Mouse (Mus musculus) heart, embryonic 13.5 days (tissue): Measurements from ENCODE around the gene Slc28a1. TPM values are rescaled to one million over a fixed set of nuclear protein-coding genes. Genes with fewer than 3 reads are reported as not detected.
"Not testable (repeated sequence)": the region's sequence is repeated elsewhere in the genome, so short reads cannot be mapped to it uniquely, and the experiment has no call there.

Experiments used
- ATAC-seq: fragments of 200-750 bp; cut with Nextera tagmentation; 2 replicates; pipeline ENCODE4 v1.8.0; 2017; ENCODE audit warnings: moderate TSS enrichment; ENCODE audit not compliant: insufficient number of reproducible peaks, low FRiP score, low TSS enrichment; ENCODE audit errors: extremely low read depth
- H3K27ac ChIP-seq: fragments of 300-500 bp; sonication (generic); replicated peaks from 2 replicates; pipeline ENCODE4 v1.5.1; 2015; ENCODE audit warnings: moderate library complexity, mild to moderate bottlenecking, inconsistent platforms
- H3K27me3 ChIP-seq: fragments of 300-500 bp; sonication (generic); replicated peaks from 2 replicates; pipeline ENCODE4 v1.6.1; 2015; ENCODE audit warnings: mild to moderate bottlenecking, inconsistent platforms
- H3K36me3 ChIP-seq: fragments of 300-500 bp; sonication (generic); 2 replicates; pipeline ENCODE4 v1.6.1; 2015; ENCODE audit warnings: mild to moderate bottlenecking, inconsistent platforms
- H3K4me1 ChIP-seq: fragments of 300-500 bp; sonication (generic); 2 replicates; pipeline ENCODE4 v1.6.1; 2015; ENCODE audit warnings: inconsistent platforms
- H3K4me2 ChIP-seq: fragments of 300-500 bp; sonication (generic); 2 replicates; pipeline ENCODE4 v1.6.1; 2015; ENCODE audit warnings: inconsistent platforms, mild to moderate bottlenecking, moderate library complexity
- H3K4me3 ChIP-seq: fragments of 300-500 bp; sonication (generic); 2 replicates; pipeline ENCODE4 v1.5.1; 2015; ENCODE audit warnings: moderate library complexity, mild to moderate bottlenecking, inconsistent platforms
- H3K9ac ChIP-seq: fragments of 300-500 bp; sonication (generic); 2 replicates; pipeline ENCODE4 v1.6.1; 2015; ENCODE audit warnings: inconsistent platforms, mild to moderate bottlenecking, moderate library complexity
- H3K9me3 ChIP-seq: fragments of 300-500 bp; sonication (generic); 2 replicates; pipeline ENCODE4 v1.6.1; 2016; ENCODE audit warnings: inconsistent platforms
- WGBS: fragments of 180-500 bp; shearing (Covaris S2); methylation state at CpG from one replicate; pipeline ENCODE4 v1.1.7; 2015; ENCODE audit warnings: mixed read lengths; 5-methylcytosine and 5-hydroxymethylcytosine counted together
- polyA plus RNA-seq: library from polyadenylated mRNA; unstranded; fragments of >200 nt; fragmentation: Nextera tagmentation; extraction: Ambion mirVana; gene quantifications from 2 replicates; pipeline ENCODE4 v1.2.1, GENCODE M21; 2015

The Slc28a1 gene
- polyA plus RNA-seq, 1 experiment from 2014 or later, result 0.05 TPM

GRCm38 (mm10) chr7:81125215-81126175 is 10.9 kb downstream of the Slc28a1 start:
- no peaks in the 10 kb centered on the region for H3K9me3 ChIP-seq

DNA sequence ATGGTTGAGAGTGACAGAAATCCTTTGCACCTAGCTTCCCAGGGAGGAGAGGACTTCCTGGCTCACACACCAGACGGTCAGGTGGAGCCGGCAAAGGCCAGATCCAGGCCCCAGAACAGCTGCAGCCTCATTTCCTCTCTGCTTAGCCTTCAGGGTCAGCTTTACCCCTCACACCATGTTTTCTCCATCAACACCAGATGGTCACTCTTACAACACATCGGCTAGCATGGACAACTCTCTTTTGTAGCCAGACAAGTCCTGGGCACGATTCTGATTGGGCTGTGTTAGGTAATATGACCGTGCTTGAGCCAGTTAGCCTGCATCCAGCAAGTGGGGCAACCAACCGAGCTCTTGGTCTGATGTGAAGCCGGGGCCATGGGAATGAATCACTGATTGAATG is 17.3 kb downstream of the Slc28a1 start:
- Histone ChIP-seq H3K27ac (peak overlapping the region; percentile 84; the same call in 1 of the 2 replicates), H3K27me3 (no peaks in the 10 kb centered on the region), H3K9ac (no peak overlapping the region), H3K4me3 (no peak overlapping the region), H3K4me2 (no peak overlapping the region), H3K9me3 (no peaks in the 10 kb centered on the region), H3K36me3 (no peaks in the 10 kb centered on the region), H3K4me1 (peaks cover 52% of the 10 kb centered on the region)
- WGBS, result 74% methylated on average over 7 of the region's 7 CpGs
- no peak for ATAC-seq

More at GRCm38 (mm10) chr7:81125215-81126175, 10.9 kb downstream of the Slc28a1 start:
- no peak for ATAC-seq
- 68% methylated on average over 10 of the region's 10 CpGs for WGBS
- no peak overlapping the region for H3K27ac ChIP-seq
- H3K4me2 ChIP-seq, result peak overlapping the region; percentile 31; the same call in 1 of the 2 replicates
- peaks cover 23% of the 10 kb centered on the region for H3K4me1 ChIP-seq
- no peak overlapping the region for H3K9ac ChIP-seq
- H3K36me3 ChIP-seq, result no peaks in the 10 kb centered on the region
- no peaks in the 10 kb centered on the region for H3K27me3 ChIP-seq
- no peak overlapping the region for H3K4me3 ChIP-seq

DNA sequence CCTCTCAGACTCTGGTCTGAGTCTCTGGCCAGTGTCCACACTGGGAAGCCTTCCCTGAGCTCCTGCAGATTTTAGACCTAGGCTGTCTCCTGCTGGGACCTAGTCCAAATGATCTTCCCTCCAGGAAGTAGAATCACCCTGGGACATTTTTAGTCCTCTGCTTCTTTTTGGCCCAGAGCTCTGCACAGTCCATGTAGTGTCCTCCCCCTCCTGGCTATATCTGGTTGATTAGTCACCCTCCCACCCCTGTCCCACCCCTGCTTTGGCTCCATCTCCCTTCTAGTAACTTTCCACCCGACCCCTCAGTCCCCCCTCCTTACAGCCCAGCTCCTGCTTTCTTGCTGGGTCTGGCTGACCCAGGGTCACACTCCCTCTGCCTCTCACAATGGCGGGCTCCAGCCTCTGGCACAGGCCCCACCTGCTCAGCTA is 18.3 kb downstream of the Slc28a1 start:
- H3K4me1 ChIP-seq, result peaks cover 52% of the 10 kb centered on the region

DNA sequence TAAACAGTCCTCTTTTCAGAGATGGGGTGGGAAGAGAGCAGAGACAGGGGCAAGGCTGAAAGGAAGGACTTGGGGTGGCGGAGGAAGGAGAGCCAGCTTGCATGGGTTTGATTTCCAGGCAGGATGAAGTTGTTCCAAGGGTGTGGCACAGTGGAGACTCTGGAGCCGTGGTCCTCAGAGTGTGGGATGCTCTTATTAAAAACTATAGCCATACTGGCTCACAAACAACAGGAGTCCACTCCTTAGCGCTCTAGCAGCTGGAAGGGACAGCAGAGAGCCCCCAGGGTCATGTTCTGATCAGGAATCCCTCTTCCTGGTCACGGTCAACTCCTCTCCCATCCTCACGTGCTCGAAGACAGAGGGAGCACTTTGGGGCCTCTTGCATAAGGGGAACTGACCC is 18.8 kb downstream of the Slc28a1 start:
- H3K4me1 ChIP-seq, result peaks cover 52% of the 10 kb centered on the region
- H3K4me3 ChIP-seq, result no peak overlapping the region
- H3K27ac ChIP-seq, result peak overlapping the region; percentile 84
- 71% methylated on average over 6 of the region's 6 CpGs for WGBS
- ATAC-seq, result no peak
- no peaks in the 10 kb centered on the region for H3K36me3 ChIP-seq
- no peaks in the 10 kb centered on the region for H3K9me3 ChIP-seq
- peak overlapping the region; percentile 37; the same call in 1 of the 2 replicates for H3K9ac ChIP-seq
- no peaks in the 10 kb centered on the region for H3K27me3 ChIP-seq
- H3K4me2 ChIP-seq, result no peak overlapping the region

More for the DNA sequence above, 18.3 kb downstream of the Slc28a1 start:
- no peaks in the 10 kb centered on the region for H3K9me3 ChIP-seq
- no peak overlapping the region for H3K4me3 ChIP-seq
- 18% methylated on average over 2 of the region's 2 CpGs for WGBS
- H3K27me3 ChIP-seq, result no peaks in the 10 kb centered on the region
- H3K4me2 ChIP-seq, result no peak overlapping the region
- ATAC-seq, result peak; percentile 27; the same call in 1 of the 2 replicates
- H3K36me3 ChIP-seq, result no peaks in the 10 kb centered on the region
- H3K9ac ChIP-seq, result peak overlapping the region; percentile 37; the same call in 1 of the 2 replicates
- H3K27ac ChIP-seq, result peak overlapping the region; percentile 84

DNA sequence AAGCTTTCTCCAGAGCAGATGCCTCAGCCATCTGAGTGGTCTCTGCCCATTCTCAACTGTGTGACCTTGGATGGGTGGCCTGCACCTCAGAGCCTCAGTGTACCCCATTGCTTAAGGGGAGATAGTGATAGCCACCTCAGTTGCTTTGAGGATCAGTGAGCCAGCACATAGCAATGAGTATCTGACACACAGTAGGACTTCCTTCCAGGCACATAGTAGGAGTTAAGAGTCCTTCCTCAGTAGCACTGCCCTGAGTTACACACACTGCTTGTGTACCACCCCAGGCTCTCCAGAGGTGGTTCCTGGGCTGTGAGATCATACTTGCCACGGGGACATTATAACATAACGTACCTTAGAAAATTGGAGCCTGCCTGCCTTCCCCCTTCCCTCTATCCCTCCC is 19.3 kb downstream of the Slc28a1 start:
- Histone ChIP-seq H3K27me3 (no peaks in the 10 kb centered on the region), H3K4me2 (peak overlapping the region; percentile 55; the same call in 1 of the 2 replicates), H3K27ac (peak overlapping the region; percentile 84), H3K36me3 (no peaks in the 10 kb centered on the region), H3K4me1 (peaks cover 52% of the 10 kb centered on the region), H3K9ac (peak overlapping the region; percentile 59; the same call in 1 of the 2 replicates), H3K9me3 (no peaks in the 10 kb centered on the region), H3K4me3 (no peak overlapping the region)
- WGBS, result 62% methylated on average over 2 of the region's 2 CpGs
- no peak for ATAC-seq

DNA sequence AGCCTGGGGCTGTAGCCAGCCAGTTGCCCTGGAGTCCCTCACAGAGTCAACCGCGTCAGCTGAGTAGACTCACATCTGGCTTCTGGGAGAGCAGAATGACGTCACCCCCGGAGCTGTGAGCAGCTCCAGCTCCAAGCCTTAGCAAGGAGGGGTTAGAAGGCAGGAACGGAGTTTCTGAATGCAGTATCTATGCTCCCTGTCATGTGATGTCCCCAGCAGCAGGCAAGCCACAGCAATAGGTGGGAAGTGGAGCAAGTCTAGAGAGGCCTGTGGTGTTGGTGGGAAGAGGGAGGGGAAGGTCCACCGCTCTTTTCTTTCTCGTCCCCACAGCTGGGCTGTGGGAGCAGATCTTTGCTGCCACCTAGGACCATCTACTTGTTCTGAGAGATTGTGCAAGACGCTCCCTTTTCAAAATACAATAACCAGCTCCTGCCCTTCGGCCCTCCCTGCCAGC is 20.0 kb downstream of the Slc28a1 start:
- H3K9me3 ChIP-seq, result no peaks in the 10 kb centered on the region
- peak overlapping the region; percentile 84 for H3K27ac ChIP-seq
- peak overlapping the region; percentile 17; the same call in 1 of the 2 replicates for H3K4me3 ChIP-seq
- H3K36me3 ChIP-seq, result no peaks in the 10 kb centered on the region
- WGBS, result 8% methylated on average over 9 of the region's 9 CpGs
- H3K4me1 ChIP-seq, result peaks cover 48% of the 10 kb centered on the region
- ATAC-seq, result peak; percentile 72
- peak overlapping the region; percentile 59 for H3K9ac ChIP-seq
- H3K4me2 ChIP-seq, result peak overlapping the region; percentile 55
- H3K27me3 ChIP-seq, result no peaks in the 10 kb centered on the region

DNA sequence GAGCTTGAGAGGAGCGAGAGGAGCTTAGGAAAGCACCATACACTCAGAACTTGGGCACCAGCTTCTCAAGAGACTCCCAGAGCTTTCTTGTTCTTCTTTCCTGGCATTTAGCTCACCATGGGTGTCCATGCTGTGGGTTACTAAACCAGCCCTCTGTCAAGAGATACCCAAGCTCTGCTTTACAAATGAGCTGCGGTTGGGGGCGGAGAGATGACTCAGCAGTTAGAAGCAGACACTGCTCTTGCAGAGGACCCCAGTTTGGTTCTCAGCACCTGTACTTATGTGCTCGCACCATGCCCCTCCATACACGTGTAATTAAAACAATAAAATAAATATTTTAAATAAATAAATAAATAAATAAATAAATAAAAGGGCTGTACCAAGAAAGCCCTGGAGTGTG is 22.7 kb downstream of the Slc28a1 start:
- 85% methylated on average over 5 of the region's 5 CpGs for WGBS
- Histone ChIP-seq H3K4me1 (peaks cover 36% of the 10 kb centered on the region), H3K4me2 (no peak overlapping the region), H3K9me3 (no peaks in the 10 kb centered on the region), H3K4me3 (no peak overlapping the region), H3K36me3 (no peaks in the 10 kb centered on the region), H3K27ac (0 out of 2 replicates have a peak overlapping the region, but pooled peaks have one; percentile 6), H3K9ac (no peak overlapping the region), H3K27me3 (no peaks in the 10 kb centered on the region)
- ATAC-seq, result no peak

DNA sequence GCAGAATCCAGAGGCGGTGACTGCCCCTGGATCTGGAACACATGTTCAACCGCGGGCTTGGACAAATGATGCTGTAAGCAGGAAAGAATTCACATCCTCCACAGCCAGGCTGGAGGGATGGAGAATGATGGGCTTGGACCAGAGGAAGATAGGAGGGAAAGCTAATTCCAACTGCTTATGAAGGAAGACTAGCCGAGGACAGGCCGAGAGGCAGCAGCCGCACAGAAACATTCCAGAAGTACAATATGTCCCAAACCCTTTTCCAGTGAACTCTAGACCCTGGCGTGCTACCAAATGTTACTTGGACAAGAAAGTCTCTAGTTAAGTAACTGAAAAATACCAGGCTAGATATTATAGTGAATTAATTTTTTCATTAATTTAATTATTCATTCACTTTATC is 24.5 kb downstream of the Slc28a1 start:
- Histone ChIP-seq H3K36me3 (no peaks in the 10 kb centered on the region), H3K9me3 (no peaks in the 10 kb centered on the region), H3K9ac (no peak overlapping the region), H3K4me3 (no peak overlapping the region), H3K4me2 (no peak overlapping the region), H3K4me1 (peaks cover 18% of the 10 kb centered on the region), H3K27ac (peak overlapping the region; percentile 74), H3K27me3 (no peaks in the 10 kb centered on the region)
- WGBS, result 63% methylated on average over 7 of the region's 7 CpGs
- ATAC-seq, result no peak

DNA sequence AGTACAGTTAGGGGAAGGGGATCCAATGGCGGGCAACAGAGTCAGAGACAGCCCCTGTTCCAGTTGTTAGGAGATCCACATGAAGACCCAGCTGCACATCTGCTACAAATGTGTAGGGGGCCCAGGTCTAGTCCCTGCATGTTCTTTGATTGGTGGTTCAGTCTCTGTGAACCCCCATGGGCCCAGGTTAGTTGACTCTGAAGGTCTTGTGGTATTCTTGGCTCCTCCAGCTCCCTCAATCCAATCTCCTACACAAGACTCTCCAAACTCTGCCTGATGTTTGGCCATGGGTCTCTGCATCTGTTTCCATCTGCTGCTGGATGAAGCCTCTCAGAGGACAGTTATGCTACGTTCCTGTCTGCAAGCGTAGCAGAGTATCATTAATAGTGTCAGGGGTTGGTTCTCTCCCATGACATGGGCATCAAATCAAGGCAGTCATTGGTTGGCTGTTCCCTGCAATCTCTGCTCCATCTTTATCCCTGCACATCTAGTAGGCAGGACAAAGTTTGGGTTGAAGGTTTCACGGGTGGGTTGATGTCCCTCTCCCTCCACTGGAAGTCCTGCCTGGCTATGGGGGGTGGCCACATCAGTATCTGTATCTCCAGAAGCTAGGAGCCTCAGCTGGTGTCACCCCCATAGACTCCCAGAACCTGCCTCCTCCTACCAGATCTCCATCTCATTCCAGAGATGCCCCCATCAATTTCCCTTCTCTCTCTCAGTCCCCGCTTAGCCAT is 25.2 kb downstream of the Slc28a1 start:
- H3K9me3 ChIP-seq, result no peaks in the 10 kb centered on the region
- no peaks in the 10 kb centered on the region for H3K36me3 ChIP-seq
- H3K9ac ChIP-seq, result no peak overlapping the region
- peaks cover 10% of the 10 kb centered on the region for H3K4me1 ChIP-seq
- no peak overlapping the region for H3K4me2 ChIP-seq
- H3K27me3 ChIP-seq, result no peaks in the 10 kb centered on the region
- peak overlapping the region; percentile 74 for H3K27ac ChIP-seq
- H3K4me3 ChIP-seq, result no peak overlapping the region
- WGBS, result 77% methylated on average over 5 of the region's 5 CpGs
- no peak for ATAC-seq

GRCm38 (mm10) chr7:81141541-81141940 is 26.9 kb downstream of the Slc28a1 start:
- Histone ChIP-seq H3K36me3 (no peaks in the 10 kb centered on the region), H3K27me3 (no peaks in the 10 kb centered on the region), H3K4me1 (peaks cover 3% of the 10 kb centered on the region; the same call in 1 of the 2 replicates), H3K9ac (no peak overlapping the region), H3K9me3 (no peaks in the 10 kb centered on the region), H3K4me2 (no peak overlapping the region), H3K27ac (no peak overlapping the region), H3K4me3 (no peak overlapping the region)
- no peak for ATAC-seq
- 83% methylated on average over 1 of the region's 1 CpGs for WGBS

DNA sequence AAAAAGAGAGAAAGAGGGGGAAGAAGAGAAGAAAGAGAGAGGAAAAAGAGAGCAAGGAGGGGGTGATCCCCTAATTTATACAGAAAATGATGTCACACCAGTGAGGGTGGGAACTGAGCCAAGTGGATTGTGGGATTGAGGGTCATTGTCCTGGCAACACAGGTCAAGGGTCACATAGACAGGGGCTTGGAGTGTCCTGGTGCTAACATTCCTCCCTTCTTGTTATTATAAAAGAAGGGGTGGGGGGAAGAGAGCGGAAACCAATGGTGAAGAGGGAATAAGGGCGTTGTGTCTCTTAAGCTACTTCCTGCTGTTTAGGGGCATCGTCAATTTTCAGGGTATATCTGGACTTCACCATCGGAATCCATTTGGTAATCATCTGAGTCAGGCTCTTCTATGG is 28.5 kb downstream of the Slc28a1 start:
- H3K4me1 ChIP-seq, H3K36me3 ChIP-seq, H3K27ac ChIP-seq, H3K4me3 ChIP-seq, H3K27me3 ChIP-seq, H3K9ac ChIP-seq, ATAC-seq, H3K4me2 ChIP-seq, H3K9me3 ChIP-seq: not testable (repeated sequence)
- WGBS, result 67% methylated on average over 4 of the region's 4 CpGs
